32 mouse cellular contexts compared by ENCODE assay signal in genomic region chr13:12250496-12250895, GRCm38 (mm10). TPM values are rescaled to one million over a fixed set of nuclear protein-coding genes. Genes with fewer than 3 reads are reported as not detected.
DNase-seq lines count a peak whose midpoint lies in the region; ATAC-seq and TF ChIP-seq lines count a peak whose summit lies in the region.
"Had no signal": no experiment of that assay in that cellular context is flagged by ENCODE, and none has a peak within 500 bp of the region (broad histone marks: within the 10 kb centered on the region; RNA-seq: fewer than 3 reads in every experiment).

No protein-coding gene starts in this region.

- H3K9me3 ChIP-seq in liver, embryonic 12.5 days (replicated peaks), result no peaks in the 10 kb centered on the region
- H3K9me3 ChIP-seq in liver, embryonic 13.5 days (replicated peaks), result no peaks in the 10 kb centered on the region
- H3K9me3 ChIP-seq: embryonic facial prominence, embryonic 10.5 days; embryonic facial prominence, embryonic 13.5 days; forebrain, embryonic 10.5 days; forebrain, embryonic 13.5 days; G1E; heart, embryonic 12.5 days; heart, embryonic 15.5 days had no signal

- ATAC-seq in liver, embryonic 12.5 days, result peak; percentile 71
- peak; percentile 74 for ATAC-seq in liver, embryonic 13.5 days (ENCODE audit: low read depth)
- peak; percentile 74 for ATAC-seq in megakaryocyte progenitor cell, adult 5-6 weeks (replicated peaks; ENCODE audit: poor library complexity)
- ATAC-seq: forebrain, embryonic 13.5 days; forebrain, embryonic 16.5 days; hindbrain, postnatal 0 days had no signal

- no peak for TF ChIP-seq POLR2A in lung, adult 2 months (IDR thresholded peaks at IDR 0.05; ENCODE audit: borderline replicate concordance, extremely low read depth, low read depth, low read length)

- no peak overlapping the region for H3K27ac ChIP-seq in liver, embryonic 12.5 days
- H3K27ac ChIP-seq in liver, embryonic 13.5 days, result no peak overlapping the region
- H3K27ac ChIP-seq: embryonic facial prominence, embryonic 10.5 days; embryonic facial prominence, embryonic 13.5 days; forebrain, embryonic 10.5 days; forebrain, embryonic 13.5 days; heart, embryonic 15.5 days; hindbrain, embryonic 14.5 days; hindbrain, postnatal 0 days had no signal

- no peak overlapping the region for H3K4me3 ChIP-seq in liver, embryonic 12.5 days
- no peak overlapping the region for H3K4me3 ChIP-seq in liver, embryonic 13.5 days (replicated peaks)
- no peak overlapping the region for H3K4me3 ChIP-seq in lung, adult 2 months (replicated peaks; ENCODE audit: extremely low read depth, low read depth, low read length)
- H3K4me3 ChIP-seq: embryonic facial prominence, embryonic 10.5 days; embryonic facial prominence, embryonic 13.5 days; erythroblast, embryonic 14.5 days; forebrain, embryonic 10.5 days; forebrain, embryonic 13.5 days; gastrocnemius, adult 2 months; heart, embryonic 12.5 days; heart, embryonic 15.5 days had no signal

- no peak for DNase-seq in liver
- DNase-seq in liver, embryonic 13.5 days, result no peak
- no peak for DNase-seq in kidney, postnatal 10 days
- DNase-seq in gastrocnemius, postnatal 36 days, result no peak
- no peak for DNase-seq in lung, adult 2 months
- DNase-seq: adrenal gland, adult 2 months; adrenal gland, postnatal 14 days; B cell, adult 2 months; cerebellum, adult 11-12 months; cerebellum, adult 8-10 months; cerebellum, postnatal 10 days; cerebellum, postnatal 36 days; embryo, embryonic 11 days; gastrocnemius, adult 2 months; gastrocnemius, postnatal 14 days; heart, adult 18-20 months; heart, postnatal 14 days; heart, postnatal 4 days had no signal

- no peak overlapping the region for H3K9ac ChIP-seq in liver, embryonic 12.5 days
- no peak overlapping the region for H3K9ac ChIP-seq in liver, embryonic 13.5 days
- H3K9ac ChIP-seq: embryonic facial prominence, embryonic 13.5 days; forebrain, embryonic 13.5 days; heart, embryonic 12.5 days; heart, embryonic 15.5 days; hindbrain, embryonic 14.5 days had no signal

- no peaks in the 10 kb centered on the region for H3K27me3 ChIP-seq in liver, embryonic 12.5 days (replicated peaks)
- H3K27me3 ChIP-seq in liver, embryonic 13.5 days, result no peaks in the 10 kb centered on the region
- H3K27me3 ChIP-seq: CH12.LX; embryonic facial prominence, embryonic 13.5 days; forebrain, embryonic 13.5 days; heart, embryonic 12.5 days; heart, embryonic 15.5 days had no signal

- WGBS in liver, embryonic 12.5 days (ENCODE audit: insufficient replicate concordance), result 43% methylated on average over 3 of the region's 3 CpGs
- WGBS in liver, embryonic 13.5 days (ENCODE audit: insufficient replicate concordance), result 44% methylated on average over 3 of the region's 3 CpGs
- 98% methylated on average over 3 of the region's 3 CpGs for WGBS in lung, adult 2 months

- TF ChIP-seq CTCF in lung, adult 2 months (IDR thresholded peaks at IDR 0.05; ENCODE audit: insufficient read depth, low read length), result no peak

- peaks cover 41% of the 10 kb centered on the region for H3K4me1 ChIP-seq in liver, embryonic 12.5 days
- peaks cover 33% of the 10 kb centered on the region for H3K4me1 ChIP-seq in liver, embryonic 13.5 days (replicated peaks)
- H3K4me1 ChIP-seq in lung, adult 2 months (ENCODE audit: control insufficient read depth, insufficient read depth, low read length), result no peaks in the 10 kb centered on the region

- H3K36me3 ChIP-seq in liver, embryonic 12.5 days, result peaks cover 79% of the 10 kb centered on the region
- H3K36me3 ChIP-seq in liver, embryonic 13.5 days, result peaks cover 65% of the 10 kb centered on the region

- no peak overlapping the region for H3K4me2 ChIP-seq in liver, embryonic 12.5 days
- no peak overlapping the region for H3K4me2 ChIP-seq in liver, embryonic 13.5 days
- H3K4me2 ChIP-seq: embryonic facial prominence, embryonic 13.5 days; forebrain, embryonic 13.5 days; heart, embryonic 12.5 days; heart, embryonic 15.5 days; hindbrain, embryonic 14.5 days had no signal

- intact Hi-C loops in gastrocnemius, postnatal 36 days (cut with DNase I), result no loop called here

RNA-seq across cellular contexts. Expression of gene Mtr, which starts 7.4 kb away (rescaled TPM):
- polyA plus RNA-seq in liver, embryonic 12.5 days (2016; fragmentation: Nextera tagmentation; extraction: Ambion mirVana), result 14.1 and 16.6 TPM in 2 replicates
- 9.4 and 11.8 TPM in 2 replicates for polyA plus RNA-seq in liver, embryonic 13.5 days (2015; fragmentation: Nextera tagmentation; extraction: Ambion mirVana)
- total RNA-seq in megakaryocyte progenitor cell, adult 5-6 weeks (2015), result 23.8 and 24.4 TPM in 2 replicates
- total RNA-seq in megakaryocyte progenitor cell, adult 5-6 weeks (2017), result 36.5 and 42.5 TPM in 2 replicates
- total RNA-seq in gastrocnemius, postnatal 36 days (2021), result 10 to 100 TPM; 14.0 to 14.8 TPM
- 5.7 and 7.5 TPM in 2 replicates for polyA plus RNA-seq in lung, adult 2 months (2012; rRNA removed)
